Mouse (Mus musculus) layer of hippocampus, adult 2 months (tissue): Measurements from ENCODE around the gene Sdk2. TPM values are rescaled to one million over a fixed set of nuclear protein-coding genes. Genes with fewer than 3 reads are reported as not detected.

Experiments
- DNase-seq, 2 experiments: peaks; one replicate each; pipeline ENCODE4 v3.0.0; 2022; ENCODE audit warnings: low spot score in 2 of 2
- H3K27ac ChIP-seq: fragments of 200-600 bp; 2 replicates; pipeline ENCODE4 v1.8.1; 2022
- H3K4me3 ChIP-seq: fragments of 200-600 bp; 2 replicates; pipeline ENCODE4 v1.8.1; 2022; ENCODE audit warnings: mild to moderate bottlenecking
- CTCF ChIP-seq: fragments of 200-600 bp; conservative IDR thresholded peaks from 2 replicates; pipeline ENCODE4 v1.8.1; 2022; ENCODE audit warnings: antibody characterized with exemption, mild to moderate bottlenecking, moderate library complexity
- total RNA-seq, 2 experiments: library from RNA; stranded (reverse); gene quantifications; 2 replicates each; pipeline ENCODE4 v1.2.3; 2021

The Sdk2 gene
- total RNA-seq, 2 experiments from 2014 or later: 22.2 to 24.8 TPM

DNA sequence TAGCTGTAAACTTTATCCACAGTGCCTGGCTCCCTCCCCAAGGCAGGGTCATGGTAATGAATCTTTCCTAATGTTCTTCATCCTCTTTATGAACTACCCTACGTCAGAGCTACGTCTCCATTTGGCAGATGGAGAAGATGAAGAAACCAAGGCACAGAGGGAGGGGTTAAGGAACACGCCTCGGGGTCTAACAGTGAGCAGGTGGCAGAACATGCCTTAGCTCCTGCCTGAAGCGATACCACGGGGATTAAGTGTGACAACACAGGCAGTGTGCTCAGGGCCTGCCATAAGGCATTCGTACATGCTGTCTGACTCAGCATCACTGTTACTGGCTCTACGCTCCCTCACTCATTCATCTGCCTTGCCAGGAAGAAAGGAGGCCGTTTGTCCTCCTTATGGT, 138.6 kb downstream of the Sdk2 start:
- DNase-seq: peak; percentile 58 to 80
- Histone ChIP-seq H3K27ac (peak overlapping the region; percentile 81), H3K4me3 (no peak overlapping the region)
- no peak for TF ChIP-seq CTCF

DNA sequence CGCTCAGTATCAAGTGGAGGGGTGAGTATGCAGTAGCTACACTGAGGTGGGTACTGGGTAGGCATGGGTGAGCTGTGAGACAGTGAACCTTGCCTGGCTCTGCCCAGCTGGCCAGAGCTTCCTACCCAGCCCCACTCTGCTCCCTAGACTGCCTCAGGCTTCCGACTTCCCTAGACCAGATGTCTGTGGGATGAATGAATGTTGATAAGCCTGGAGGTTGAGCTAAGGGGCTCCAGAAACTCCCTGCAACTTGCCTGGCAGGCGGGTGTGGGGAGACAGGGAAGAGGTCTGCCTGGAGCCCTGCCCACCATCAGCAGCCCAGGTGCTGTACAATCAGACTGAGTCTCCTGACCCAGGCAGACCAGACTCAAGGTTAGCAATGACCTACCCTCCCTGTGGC, 139.0 kb downstream of the Sdk2 start:
- no peak for DNase-seq
- Histone ChIP-seq H3K4me3 (no peak overlapping the region), H3K27ac (peak overlapping the region; percentile 81)
- TF ChIP-seq CTCF: no peak

DNA sequence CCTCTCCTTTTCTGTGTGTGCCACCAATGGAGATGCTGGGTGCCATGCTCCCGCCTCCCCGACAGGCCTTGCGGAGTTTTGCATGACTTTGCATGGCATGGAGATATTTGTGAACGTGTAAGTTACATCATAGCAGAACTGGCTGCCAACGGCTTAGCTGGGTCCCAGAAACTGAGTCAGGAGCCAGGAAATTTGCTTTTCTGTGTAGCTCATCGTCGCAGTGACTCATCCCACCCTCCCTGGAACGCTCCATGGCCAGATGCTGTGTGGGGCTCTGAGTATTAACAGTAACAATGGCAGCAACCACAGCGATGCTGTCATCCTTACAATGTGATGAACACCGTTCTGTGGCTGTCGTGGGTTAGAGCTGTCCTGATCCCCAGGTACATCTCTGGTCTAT, 139.6 kb downstream of the Sdk2 start:
- TF ChIP-seq CTCF: peak; percentile 31; the same call in 1 of the 2 replicates
- Histone ChIP-seq H3K4me3 (no peak overlapping the region), H3K27ac (peak overlapping the region; percentile 81)
- DNase-seq: peak; percentile 84 to 94

DNA sequence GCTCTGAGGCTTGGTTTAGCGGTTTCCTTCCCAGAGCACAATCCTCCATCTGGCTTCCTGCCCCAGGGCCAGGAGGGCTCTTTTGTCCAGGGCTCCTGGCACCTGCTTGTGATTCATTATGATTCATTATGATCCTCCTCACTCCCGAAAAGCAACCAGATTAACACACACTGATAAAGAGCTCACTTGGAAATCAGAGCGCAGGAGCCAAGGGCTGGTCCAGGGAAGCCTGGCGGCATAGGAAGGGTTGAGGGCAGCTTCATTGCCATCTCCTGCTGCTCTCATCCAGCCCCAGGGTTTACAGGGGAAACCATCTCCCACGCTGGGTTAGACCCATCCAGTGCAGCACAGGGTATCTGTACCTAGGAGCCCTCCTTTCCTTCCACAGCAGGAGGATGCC, 143.7 kb downstream of the Sdk2 start:
- no peak overlapping the region for H3K27ac ChIP-seq
- no peak overlapping the region for H3K4me3 ChIP-seq
- no peak for TF ChIP-seq CTCF
- DNase-seq: no peak

DNA sequence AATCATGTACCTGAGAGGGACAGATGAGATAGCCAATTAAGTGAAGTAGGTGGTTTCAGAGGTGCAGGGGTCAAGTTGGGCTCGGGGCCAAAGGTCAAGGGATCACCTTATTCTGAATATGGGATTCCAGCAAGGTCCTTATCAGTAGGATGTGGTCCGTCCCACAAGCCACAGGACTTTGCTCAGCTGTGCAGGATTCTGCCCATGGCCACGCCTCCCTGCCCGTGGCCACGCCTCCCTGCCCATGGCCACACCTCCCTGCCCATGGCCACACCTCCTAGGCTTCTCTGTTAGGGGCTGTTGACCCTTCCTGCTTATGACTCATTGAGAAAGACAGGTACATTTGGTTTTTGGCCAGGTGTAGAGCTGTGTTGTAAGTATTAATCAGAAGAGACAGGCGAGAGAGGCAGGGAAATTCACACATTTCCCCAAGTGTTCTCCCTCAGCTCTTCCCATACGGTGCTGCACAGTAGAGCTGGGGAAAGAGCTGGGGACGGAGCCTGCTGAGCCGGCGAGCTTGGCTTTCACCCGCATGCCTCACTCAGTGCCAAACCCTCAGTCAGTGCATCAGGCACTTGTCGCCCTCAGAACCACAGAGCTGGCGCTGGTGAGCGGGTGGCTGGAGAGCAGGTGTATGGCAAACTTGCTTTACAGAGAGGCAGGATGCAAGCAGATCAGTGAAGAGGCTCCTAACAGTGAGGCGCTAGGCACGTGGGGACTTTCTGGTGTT, 163.6 kb downstream of the Sdk2 start:
- H3K27ac ChIP-seq: no peak overlapping the region
- no peak for DNase-seq
- TF ChIP-seq CTCF: no peak
- H3K4me3 ChIP-seq: no peak overlapping the region

DNA sequence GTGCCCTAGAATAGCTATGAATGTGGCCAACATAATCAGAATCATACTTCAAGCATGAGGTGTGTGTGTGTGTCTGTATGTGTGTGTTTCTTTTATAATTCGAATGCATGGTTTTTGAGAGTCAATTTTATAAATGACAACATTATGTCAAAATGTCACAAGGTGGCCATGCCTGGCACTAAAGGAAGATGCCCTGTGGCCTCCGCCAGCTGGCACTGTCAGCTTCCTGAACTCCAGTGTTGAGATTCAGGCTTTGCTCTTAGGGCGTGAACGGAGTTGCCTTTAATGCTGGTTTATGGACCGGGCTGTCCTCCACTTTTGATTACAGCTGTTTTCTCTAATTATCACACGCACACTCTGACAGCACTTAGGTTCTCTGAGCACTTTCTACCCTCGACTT, 164.9 kb downstream of the Sdk2 start:
- Histone ChIP-seq H3K27ac (no peak overlapping the region), H3K4me3 (no peak overlapping the region)
- TF ChIP-seq CTCF: no peak
- no peak for DNase-seq

DNA sequence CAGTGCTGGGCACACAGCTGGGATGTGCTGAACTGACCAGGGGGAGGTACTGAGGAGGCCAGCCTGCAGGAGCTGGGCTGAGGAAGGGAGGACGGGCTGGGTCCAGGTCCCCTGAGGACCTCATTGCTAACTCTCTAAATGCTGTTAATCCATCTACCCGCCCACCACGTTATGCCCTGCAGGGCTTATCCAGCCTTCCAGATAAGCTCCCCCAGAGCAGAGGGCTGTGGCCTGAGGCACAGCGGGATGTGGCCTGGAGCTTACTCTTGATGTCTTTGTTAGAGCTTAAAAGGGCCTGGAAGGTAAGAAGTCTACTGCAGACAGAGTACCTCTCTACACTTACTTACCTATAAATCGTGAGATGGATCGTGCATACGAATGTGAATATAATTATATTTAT, 168.2 kb downstream of the Sdk2 start:
- no peak for DNase-seq
- no peak for TF ChIP-seq CTCF
- Histone ChIP-seq H3K27ac (no peak overlapping the region), H3K4me3 (no peak overlapping the region)

DNA sequence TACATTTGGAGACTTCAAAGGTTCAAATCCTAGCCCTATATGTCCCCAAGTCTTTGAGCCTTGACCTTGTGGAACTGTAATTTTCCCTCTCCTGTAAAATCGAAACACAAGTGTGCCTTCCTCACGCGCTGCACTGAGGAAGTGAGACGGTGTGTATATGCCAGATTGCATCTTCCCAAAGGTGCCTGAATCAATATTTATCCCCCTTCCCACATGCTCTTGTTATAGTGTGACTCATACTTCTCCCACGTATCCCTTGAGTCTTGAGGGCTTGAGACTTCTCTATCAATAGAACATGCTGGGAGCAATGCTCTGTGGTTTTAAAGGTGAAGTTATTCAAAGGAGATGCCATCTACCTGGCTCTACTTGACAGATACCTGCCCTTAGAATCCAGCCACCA, 170.8 kb downstream of the Sdk2 start:
- no peak for DNase-seq
- no peak for TF ChIP-seq CTCF
- H3K27ac ChIP-seq: no peak overlapping the region
- H3K4me3 ChIP-seq: no peak overlapping the region

DNA sequence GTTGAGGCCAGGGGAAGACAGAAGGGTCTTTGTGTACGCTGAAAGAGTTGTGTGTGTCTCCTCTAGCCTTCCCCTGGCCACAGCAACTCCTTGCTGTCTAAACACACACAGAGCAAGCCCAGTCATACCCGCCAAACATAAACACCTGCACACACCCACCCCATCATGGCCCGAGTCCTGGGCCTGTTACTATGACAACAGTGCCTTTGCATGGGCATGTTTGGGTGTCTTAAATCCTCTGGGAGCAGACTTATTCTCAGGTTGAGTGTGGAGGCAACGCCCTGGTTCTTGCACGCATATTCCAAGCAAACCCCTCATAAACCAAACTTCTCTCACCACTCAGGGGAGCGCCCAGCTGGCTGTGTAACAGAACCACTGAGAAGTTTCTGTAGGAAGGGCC, 173.9 kb downstream of the Sdk2 start:
- TF ChIP-seq CTCF: no peak
- no peak overlapping the region for H3K27ac ChIP-seq
- peak; percentile 17 to 21 for DNase-seq

DNA sequence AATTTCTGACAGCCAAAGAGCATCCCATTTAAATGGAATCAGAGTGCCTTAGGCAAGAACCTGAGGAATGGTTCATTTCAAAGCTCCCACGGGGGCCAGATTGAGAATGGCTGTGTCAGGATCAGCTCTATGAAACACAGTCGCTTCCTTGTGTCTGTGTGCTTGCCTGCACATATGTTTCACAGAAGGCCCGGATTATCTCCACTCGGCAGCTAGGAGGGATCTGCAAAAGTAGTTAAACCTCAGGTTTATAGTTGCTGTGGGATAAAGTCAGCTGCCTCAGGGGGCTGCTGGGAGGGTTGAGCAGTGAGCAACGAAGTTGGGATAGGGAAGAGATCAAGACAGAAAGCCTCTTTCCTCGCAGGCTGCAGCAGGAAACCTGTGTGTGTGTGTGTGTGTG, 174.8 kb downstream of the Sdk2 start:
- Histone ChIP-seq H3K27ac (no peak overlapping the region), H3K4me3 (no peak overlapping the region)
- TF ChIP-seq CTCF: 0 out of 2 replicates have a peak, but pooled peaks have one; percentile 7
- peak; percentile 30 to 37 for DNase-seq

More for the DNA sequence above, 173.9 kb downstream of the Sdk2 start:
- H3K4me3 ChIP-seq: no peak overlapping the region

DNA sequence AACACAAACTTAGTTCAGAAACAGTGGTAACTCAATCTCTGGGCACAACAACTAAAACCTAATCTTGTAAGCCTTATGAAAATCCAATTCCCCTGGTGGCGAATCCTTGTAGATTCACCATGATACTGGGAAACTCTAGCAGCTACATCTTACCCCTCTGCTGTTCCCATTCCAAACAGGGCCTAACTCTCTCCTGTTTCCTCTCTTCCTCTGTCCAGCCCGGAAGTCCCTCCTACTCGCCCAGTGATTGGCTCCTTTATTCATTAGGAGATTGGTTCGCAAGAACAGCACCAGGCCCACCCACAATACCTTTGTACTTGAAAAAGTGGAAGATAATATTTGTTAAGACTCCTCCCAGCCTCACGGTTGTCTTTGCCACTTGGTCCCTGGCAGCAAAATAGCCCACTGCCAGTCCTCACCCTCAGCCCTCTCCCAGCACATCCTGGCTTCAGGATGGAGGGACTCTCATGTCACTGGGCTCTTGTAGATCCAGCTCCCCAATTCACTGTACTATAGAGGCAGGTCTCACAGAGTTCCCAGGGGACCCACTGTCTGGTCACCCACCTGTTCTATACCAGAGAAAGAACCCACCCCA, 178.6 kb downstream of the Sdk2 start:
- no peak overlapping the region for H3K27ac ChIP-seq
- DNase-seq: no peak
- H3K4me3 ChIP-seq: no peak overlapping the region
- TF ChIP-seq CTCF: 0 out of 2 replicates have a peak, but pooled peaks have one; percentile 15

DNA sequence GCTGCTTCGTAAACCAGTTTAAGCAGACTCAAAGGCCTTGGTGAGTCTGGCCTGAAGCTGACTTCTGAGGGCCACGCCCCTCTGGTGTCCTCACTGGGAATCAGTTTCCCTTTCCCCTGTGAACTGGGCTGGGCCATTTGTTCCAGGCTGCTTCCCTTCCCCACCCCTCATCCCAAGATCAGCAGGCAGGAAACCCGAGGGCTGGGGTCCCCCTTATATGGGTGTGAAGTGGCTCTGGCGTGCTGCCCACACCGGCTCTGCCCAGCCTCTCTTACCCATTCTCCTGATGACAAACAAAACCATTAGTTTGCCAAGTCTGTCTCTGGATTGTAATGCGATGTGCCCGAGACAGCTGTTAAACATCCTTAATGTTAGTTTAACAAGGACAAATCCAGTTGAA, 180.5 kb downstream of the Sdk2 start:
- Histone ChIP-seq H3K4me3 (no peak overlapping the region), H3K27ac (no peak overlapping the region)
- no peak for DNase-seq
- no peak for TF ChIP-seq CTCF

DNA sequence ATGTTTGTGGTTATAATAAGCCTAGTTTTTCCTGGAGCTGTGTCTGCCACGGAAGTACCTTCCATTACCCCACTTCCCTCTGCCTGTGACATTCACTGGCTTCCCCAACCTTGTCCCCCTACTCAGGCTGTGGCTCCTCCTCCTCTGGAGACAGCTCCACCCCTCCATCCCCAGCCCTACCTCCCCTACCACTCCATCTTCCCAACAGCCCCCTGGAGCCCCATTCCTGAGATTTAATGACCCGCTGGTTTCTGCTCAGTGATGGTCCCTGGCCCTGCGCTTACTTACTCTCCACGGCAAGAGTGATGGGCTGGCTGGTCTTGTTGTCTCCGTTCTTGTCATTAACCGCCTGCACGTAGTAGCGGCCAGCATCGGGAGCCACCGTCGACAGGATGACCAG, 181.9 kb downstream of the Sdk2 start:
- no peak for DNase-seq
- no peak for TF ChIP-seq CTCF
- Histone ChIP-seq H3K4me3 (no peak overlapping the region), H3K27ac (no peak overlapping the region)

DNA sequence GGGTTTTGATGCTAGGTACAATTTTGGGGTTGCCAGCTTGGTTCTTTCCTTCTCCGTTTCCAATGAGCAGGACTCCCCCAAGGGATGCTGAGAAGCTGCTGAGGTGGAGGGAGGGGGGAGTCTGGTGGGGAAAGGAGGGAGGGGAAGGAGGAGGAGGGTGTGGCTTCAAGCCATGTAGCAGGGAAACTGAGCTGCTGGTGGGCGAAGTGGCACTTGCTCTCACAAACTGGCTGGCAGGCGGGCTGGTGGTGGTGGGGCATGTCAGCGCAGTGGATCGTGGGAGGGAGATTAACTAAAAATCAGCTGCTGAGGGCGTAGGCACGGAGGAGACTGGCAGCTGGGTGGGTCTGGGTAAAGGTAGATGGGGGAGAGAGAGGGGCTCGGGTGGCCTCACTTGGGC, 183.8 kb downstream of the Sdk2 start:
- Histone ChIP-seq H3K4me3 (no peak overlapping the region), H3K27ac (no peak overlapping the region)
- DNase-seq: peak; percentile 43 to 61
- TF ChIP-seq CTCF: no peak
